Mouse (Mus musculus): ENCODE measurements around the gene Uqcc2. TPM values are rescaled to one million over a fixed set of nuclear protein-coding genes. Genes with fewer than 3 reads are reported as not detected.

Uqcc2 gene
- polyA plus RNA-seq (2016; fragmentation: Nextera tagmentation; extraction: Ambion mirVana) = 307 and 321 TPM in 2 replicates

- H3K9me3 ChIP-seq = no peaks in the 10 kb centered on the region
- peak within 1 kb of the TSS; percentile 54 for H3K4me2 ChIP-seq (replicated peaks)
- H3K4me3 ChIP-seq = peak within 1 kb of the TSS; percentile 61
- peak within 1 kb of the TSS; percentile 69 for H3K9ac ChIP-seq
- no peaks in the 10 kb centered on the region for H3K36me3 ChIP-seq
- no peak within 1 kb of the TSS for H3K27ac ChIP-seq
- H3K27me3 ChIP-seq (replicated peaks) = no peaks in the 10 kb centered on the region
- peak; percentile 91 for ATAC-seq (ENCODE audit: low FRiP score, low read depth)
- WGBS = under 1% methylated on average over 46 of the region's 46 CpGs
- H3K4me1 ChIP-seq = peaks cover 43% of the 10 kb centered on the region
Observed at GRCm38 (mm10) chr17:27133551-27134141, at the start of gene Uqcc2. TSS of gene Uqcc2 (minus strand) at chr17:27133916.

GRCm38 (mm10) chr17:27182401-27182800 lies 48.7 kb upstream of the Uqcc2 start:
- H3K27ac ChIP-seq = no peak overlapping the region

DNA sequence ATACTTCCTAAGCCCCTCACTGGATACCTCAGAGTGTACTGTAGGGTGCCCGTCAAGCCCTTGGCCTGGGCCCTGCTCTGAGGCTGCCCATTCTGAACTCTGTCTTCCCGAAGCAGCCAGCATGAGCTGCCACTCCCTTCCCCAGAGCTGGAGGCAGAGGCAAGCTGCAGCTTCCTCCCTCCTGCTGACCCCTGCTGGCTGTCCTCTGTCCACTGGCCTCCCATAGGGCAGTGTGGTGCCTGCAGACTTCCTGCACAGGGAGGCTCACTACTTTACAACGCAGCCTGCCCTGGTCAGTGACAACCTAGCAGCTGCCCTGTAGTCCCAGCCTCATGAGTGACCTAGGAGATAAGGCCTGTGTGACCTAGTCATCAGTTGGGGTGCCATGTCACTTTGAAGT lies 48.0 kb upstream of the Uqcc2 start:
- Histone ChIP-seq H3K27ac (no peak overlapping the region), H3K9me3 (no peaks in the 10 kb centered on the region), H3K9ac (peak overlapping the region; percentile 7; the same call in 1 of the 2 replicates), H3K4me2 (replicated peaks) (no peak overlapping the region), H3K4me3 (no peak overlapping the region), H3K4me1 (0 out of 2 replicates have a peak, but pooled peaks cover 14% of the 10 kb centered on the region), H3K27me3 (replicated peaks) (no peaks in the 10 kb centered on the region), H3K36me3 (no peaks in the 10 kb centered on the region)
- WGBS = 44% methylated on average over 3 of the region's 3 CpGs
- ATAC-seq (ENCODE audit: low FRiP score, low read depth) = no peak

More at GRCm38 (mm10) chr17:27182401-27182800, 48.7 kb upstream of the Uqcc2 start:
- no peak for ATAC-seq (ENCODE audit: low FRiP score, low read depth)
- 78% methylated on average over 5 of the region's 5 CpGs for WGBS
- Histone ChIP-seq H3K9ac (no peak overlapping the region), H3K4me1 (0 out of 2 replicates have a peak, but pooled peaks cover 14% of the 10 kb centered on the region), H3K4me2 (replicated peaks) (no peak overlapping the region), H3K27me3 (replicated peaks) (no peaks in the 10 kb centered on the region), H3K9me3 (no peaks in the 10 kb centered on the region), H3K4me3 (no peak overlapping the region), H3K36me3 (no peaks in the 10 kb centered on the region)

GRCm38 (mm10) chr17:27179681-27180280 lies 46.1 kb upstream of the Uqcc2 start:
- no peak overlapping the region for H3K4me3 ChIP-seq
- H3K4me1 ChIP-seq = peaks cover 32% of the 10 kb centered on the region
- WGBS = 49% methylated on average over 12 of the region's 12 CpGs
- no peaks in the 10 kb centered on the region for H3K27me3 ChIP-seq (replicated peaks)
- H3K36me3 ChIP-seq = no peaks in the 10 kb centered on the region
- H3K9ac ChIP-seq = no peak overlapping the region
- no peak overlapping the region for H3K27ac ChIP-seq
- ATAC-seq (ENCODE audit: low FRiP score, low read depth) = no peak
- H3K9me3 ChIP-seq = no peaks in the 10 kb centered on the region
- H3K4me2 ChIP-seq (replicated peaks) = no peak overlapping the region

DNA sequence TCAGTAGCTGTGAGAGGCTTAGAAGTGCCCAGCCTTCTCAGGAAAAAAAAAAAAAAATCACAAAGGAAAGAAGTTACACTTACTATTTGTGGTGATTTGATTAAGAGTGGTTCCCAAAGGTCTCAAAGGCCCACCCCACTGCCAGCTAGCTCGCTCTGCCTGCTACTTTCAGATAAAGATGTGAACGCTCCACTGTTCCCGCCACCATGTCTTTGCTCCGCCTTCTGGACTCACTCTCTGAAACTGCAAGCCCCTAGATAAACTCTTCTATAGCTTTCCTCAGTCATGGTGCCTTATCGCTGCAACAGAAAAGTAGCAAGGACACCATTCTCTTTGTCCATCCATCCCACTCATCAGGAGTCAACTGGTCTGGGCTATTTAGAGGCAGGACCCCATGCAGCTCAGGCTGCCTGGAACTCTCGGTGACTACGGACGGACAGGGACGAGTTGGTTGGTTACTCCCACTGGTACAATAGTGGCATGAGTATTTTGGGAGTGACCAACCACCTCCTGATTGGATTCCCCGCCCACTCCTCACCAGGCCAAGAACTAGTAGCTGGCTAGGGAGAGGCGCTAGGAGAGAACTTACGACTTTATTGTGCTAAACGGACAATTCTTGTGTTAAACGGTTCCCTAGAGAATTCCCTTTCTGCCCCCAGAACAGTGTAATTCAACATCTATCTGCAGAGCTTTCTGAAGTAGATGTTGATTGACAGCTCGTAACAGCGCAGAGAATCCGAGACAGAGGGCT lies 44.9 kb upstream of the Uqcc2 start:
- Histone ChIP-seq H3K36me3 (no peaks in the 10 kb centered on the region), H3K9ac (no peak overlapping the region), H3K4me3 (no peak overlapping the region), H3K27me3 (replicated peaks) (no peaks in the 10 kb centered on the region), H3K4me2 (replicated peaks) (no peak overlapping the region), H3K4me1 (peaks cover 37% of the 10 kb centered on the region), H3K9me3 (no peaks in the 10 kb centered on the region), H3K27ac (no peak overlapping the region)
- no peak for ATAC-seq (ENCODE audit: low FRiP score, low read depth)
- WGBS = 82% methylated on average over 17 of the region's 17 CpGs

DNA sequence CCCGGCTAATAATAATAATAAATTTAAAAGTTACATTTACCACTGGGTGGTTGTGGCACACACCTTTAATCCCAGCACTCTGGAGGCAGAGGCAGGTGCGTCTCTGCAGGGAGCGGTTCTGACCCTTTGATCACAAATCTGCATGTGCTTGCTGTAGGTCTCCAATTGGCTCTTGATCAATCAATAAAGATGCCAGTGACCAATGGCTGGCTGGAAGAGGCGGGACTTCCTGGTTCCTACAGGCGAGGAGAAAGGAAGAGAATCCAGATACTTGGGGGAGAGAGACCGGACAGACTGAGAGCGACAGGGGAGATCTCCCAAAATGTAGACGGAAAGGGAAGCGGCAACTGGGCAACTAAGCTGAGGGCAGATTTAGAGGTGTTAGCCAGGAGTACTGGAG lies 44.3 kb upstream of the Uqcc2 start:
- H3K27ac ChIP-seq = no peak overlapping the region
- peaks cover 37% of the 10 kb centered on the region for H3K4me1 ChIP-seq
- H3K36me3 ChIP-seq = no peaks in the 10 kb centered on the region
- H3K9me3 ChIP-seq = no peaks in the 10 kb centered on the region
- H3K4me2 ChIP-seq (replicated peaks) = no peak overlapping the region
- no peak for ATAC-seq (ENCODE audit: low FRiP score, low read depth)
- H3K4me3 ChIP-seq = no peak overlapping the region
- H3K9ac ChIP-seq = no peak overlapping the region
- 94% methylated on average over 9 of the region's 9 CpGs for WGBS
- no peaks in the 10 kb centered on the region for H3K27me3 ChIP-seq (replicated peaks)

GRCm38 (mm10) chr17:27176754-27177153 lies 43.0 kb upstream of the Uqcc2 start:
- Histone ChIP-seq H3K36me3 (no peaks in the 10 kb centered on the region), H3K27me3 (replicated peaks) (no peaks in the 10 kb centered on the region), H3K4me2 (replicated peaks) (no peak overlapping the region), H3K4me3 (no peak overlapping the region), H3K27ac (no peak overlapping the region), H3K9ac (no peak overlapping the region), H3K9me3 (no peaks in the 10 kb centered on the region), H3K4me1 (peaks cover 37% of the 10 kb centered on the region)
- 84% methylated on average over 4 of the region's 4 CpGs for WGBS
- ATAC-seq (ENCODE audit: low FRiP score, low read depth) = no peak

- no peaks in the 10 kb centered on the region for H3K36me3 ChIP-seq
- peaks cover 34% of the 10 kb centered on the region for H3K4me1 ChIP-seq
- ATAC-seq (ENCODE audit: low FRiP score, low read depth) = no peak
- 70% methylated on average over 3 of the region's 3 CpGs for WGBS
- no peak overlapping the region for H3K4me3 ChIP-seq
- no peak overlapping the region for H3K9ac ChIP-seq
- no peak overlapping the region for H3K4me2 ChIP-seq (replicated peaks)
- H3K9me3 ChIP-seq = no peaks in the 10 kb centered on the region
- H3K27me3 ChIP-seq (replicated peaks) = no peaks in the 10 kb centered on the region
- H3K27ac ChIP-seq = no peak overlapping the region
Observed at GRCm38 (mm10) chr17:27176287-27176686, 42.6 kb upstream of the Uqcc2 start.

DNA sequence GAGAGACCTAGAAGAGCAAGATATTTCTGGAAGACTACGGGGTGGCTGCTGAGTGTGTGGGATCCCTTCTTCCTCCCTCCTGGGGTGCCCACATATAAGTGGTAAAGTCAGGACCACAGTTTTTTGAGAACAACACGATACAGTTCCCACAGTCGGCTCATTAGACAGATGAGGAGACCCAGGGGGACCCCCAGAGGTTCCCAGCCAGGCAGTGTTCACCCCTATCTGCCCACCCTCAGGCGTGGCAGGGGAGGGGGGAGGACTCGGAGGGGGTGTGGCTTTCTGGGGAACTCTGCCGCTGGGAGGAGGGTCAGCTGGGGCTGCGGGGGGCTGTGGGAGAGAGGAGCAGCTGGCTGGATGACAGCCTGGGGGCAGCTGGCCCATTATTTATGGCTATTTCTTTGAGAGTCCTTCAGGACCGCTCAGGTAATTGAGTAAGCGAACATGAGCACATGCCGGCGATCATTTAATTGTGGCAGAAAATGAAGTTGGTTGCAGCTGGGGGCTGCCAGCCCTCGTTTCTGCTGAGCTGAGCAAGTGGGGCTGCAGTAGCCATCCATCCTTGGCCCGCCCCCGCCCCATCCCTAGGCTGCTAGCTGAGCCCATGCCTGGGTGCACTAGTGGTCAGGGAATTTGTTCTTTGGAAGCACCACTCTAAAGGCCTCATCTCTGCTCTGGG lies 41.6 kb upstream of the Uqcc2 start:
- peak overlapping the region; percentile 21; the same call in 1 of the 2 replicates for H3K4me2 ChIP-seq (replicated peaks)
- H3K27me3 ChIP-seq (replicated peaks) = no peaks in the 10 kb centered on the region; the same call in 1 of the 2 replicates
- no peaks in the 10 kb centered on the region for H3K36me3 ChIP-seq
- no peak overlapping the region for H3K4me3 ChIP-seq
- WGBS = 23% methylated on average over 14 of the region's 14 CpGs
- H3K9me3 ChIP-seq = no peaks in the 10 kb centered on the region
- H3K4me1 ChIP-seq = peaks cover 31% of the 10 kb centered on the region
- H3K27ac ChIP-seq = 0 out of 2 replicates have a peak overlapping the region, but pooled peaks have one; percentile 46
- peak; percentile 76 for ATAC-seq (ENCODE audit: low FRiP score, low read depth)
- H3K9ac ChIP-seq = no peak overlapping the region

GRCm38 (mm10) chr17:27173715-27174114 lies 40.0 kb upstream of the Uqcc2 start:
- ATAC-seq (ENCODE audit: low FRiP score, low read depth) = no peak
- Histone ChIP-seq H3K36me3 (no peaks in the 10 kb centered on the region), H3K27ac (no peak overlapping the region), H3K4me1 (peaks cover 22% of the 10 kb centered on the region), H3K4me3 (no peak overlapping the region), H3K9ac (no peak overlapping the region), H3K4me2 (replicated peaks) (no peak overlapping the region), H3K27me3 (replicated peaks) (no peaks in the 10 kb centered on the region; the same call in 1 of the 2 replicates), H3K9me3 (no peaks in the 10 kb centered on the region)
- WGBS = 65% methylated on average over 3 of the region's 3 CpGs

DNA sequence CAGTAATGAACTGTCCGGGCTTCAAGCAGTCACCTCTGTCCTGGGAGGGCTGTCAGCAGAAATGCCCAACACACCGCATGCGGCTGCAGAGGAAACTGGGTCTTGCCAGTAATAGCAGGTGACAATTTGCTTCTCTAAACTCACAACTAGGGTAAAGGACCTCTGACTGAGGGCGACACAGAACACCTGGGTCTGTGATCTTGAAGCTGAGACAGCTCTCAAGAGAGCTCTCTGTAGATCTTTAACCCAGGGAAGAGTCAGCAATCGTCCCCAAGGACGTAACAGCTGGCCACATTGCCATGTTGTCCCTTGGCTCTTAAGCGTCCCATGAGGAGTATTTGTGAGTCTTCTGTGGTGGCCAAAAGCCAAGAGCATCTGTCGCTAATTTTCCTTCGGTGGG lies 38.7 kb upstream of the Uqcc2 start:
- Histone ChIP-seq H3K4me2 (replicated peaks) (no peak overlapping the region), H3K4me1 (peaks cover 25% of the 10 kb centered on the region), H3K9me3 (no peaks in the 10 kb centered on the region), H3K4me3 (no peak overlapping the region), H3K27ac (no peak overlapping the region), H3K36me3 (no peaks in the 10 kb centered on the region), H3K9ac (no peak overlapping the region), H3K27me3 (replicated peaks) (no peaks in the 10 kb centered on the region; the same call in 1 of the 2 replicates)
- WGBS = 86% methylated on average over 9 of the region's 9 CpGs
- ATAC-seq (ENCODE audit: low FRiP score, low read depth) = no peak

GRCm38 (mm10) chr17:27171121-27171520 lies 37.4 kb upstream of the Uqcc2 start:
- Histone ChIP-seq H3K27ac (no peak overlapping the region), H3K27me3 (replicated peaks) (no peaks in the 10 kb centered on the region; the same call in 1 of the 2 replicates), H3K9me3 (no peaks in the 10 kb centered on the region), H3K36me3 (no peaks in the 10 kb centered on the region), H3K4me3 (no peak overlapping the region), H3K9ac (no peak overlapping the region), H3K4me2 (replicated peaks) (no peak overlapping the region), H3K4me1 (peaks cover 22% of the 10 kb centered on the region)
- ATAC-seq (ENCODE audit: low FRiP score, low read depth) = no peak
- WGBS = 76% methylated on average over 5 of the region's 5 CpGs
